Mouse (Mus musculus) stomach, postnatal 0 days (tissue): ENCODE results near the gene Nipsnap3a.

Experiments used
- CTCF ChIP-seq: IDR thresholded peaks from 2 replicates; pipeline ENCODE4 v1.5.1; 2016; ENCODE audit warnings: antibody characterized with exemption, low read depth, mild to moderate bottlenecking, moderate library complexity
- EP300 ChIP-seq: optimal IDR thresholded peaks from 2 replicates; pipeline ENCODE3; 2016; ENCODE audit warnings: antibody characterized with exemption

DNA sequence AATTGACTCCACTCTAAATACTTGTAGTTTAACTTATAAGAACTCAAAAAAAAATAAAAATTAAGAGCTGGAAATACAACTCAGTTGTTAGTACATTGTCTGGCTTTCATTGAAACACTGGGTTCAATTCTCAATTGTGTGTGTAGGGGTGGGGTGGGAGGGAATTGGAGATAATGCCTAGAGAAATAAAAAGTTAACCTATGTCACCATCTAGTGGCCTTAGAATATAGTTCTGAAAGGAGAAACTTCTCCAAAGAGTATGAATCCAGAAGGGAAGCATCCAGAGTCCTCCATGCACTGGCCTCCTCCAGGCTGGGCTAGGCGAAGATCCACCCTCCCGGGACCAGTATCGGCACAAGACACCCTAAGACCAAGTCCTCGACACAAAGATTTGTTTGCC lies 20.1 kb downstream of the Nipsnap3a start:
- TF ChIP-seq CTCF (peak; percentile 57), EP300 (no peak)
